Mouse (Mus musculus) MEL (cell line): ENCODE results near the gene Inhbe. TPM values are rescaled to one million over a fixed set of nuclear protein-coding genes. Genes with fewer than 3 reads are reported as not detected.

Source experiments
- DNase-seq: peaks from one replicate; pipeline ENCODE4 v3.0.0; 2011; ENCODE audit warnings: low read depth, low spot score
- H3K27ac ChIP-seq: 2 replicates; pipeline ENCODE4 v1.5.1; 2012; ENCODE audit warnings: low read depth, mild to moderate bottlenecking, control low read depth, low read length, moderate library complexity; ENCODE audit not compliant: control insufficient read depth
- H3K27me3 ChIP-seq, 2 experiments: fragments of 150-350 bp in 1 of 2; sonication (generic) in 1 of 2; 2 replicates each; pipeline ENCODE4 v1.6.1; 2012; ENCODE audit warnings: low read length in 2 of 2, mild to moderate bottlenecking in 2 of 2, improper control_type of control experiment in 1 of 2, moderate library complexity in 1 of 2; ENCODE audit not compliant: insufficient read depth in 2 of 2, control insufficient read depth in 1 of 2
- H3K36me3 ChIP-seq, 2 experiments: 2 replicates each; pipeline ENCODE4 v1.6.1; 2012 to 2014; ENCODE audit warnings: low read length in 2 of 2, improper control_type of control experiment in 1 of 2, inconsistent platforms in 1 of 2, mild to moderate bottlenecking in 1 of 2; ENCODE audit not compliant: insufficient read depth in 2 of 2, control insufficient read depth in 1 of 2
- H3K4me1 ChIP-seq, 2 experiments: fragments of 150-350 bp in 1 of 2; sonication (generic) in 1 of 2; 2 replicates each; pipeline ENCODE4 v1.6.1; 2012; ENCODE audit warnings: low read length in 2 of 2, improper control_type of control experiment in 1 of 2, mild to moderate bottlenecking in 1 of 2; ENCODE audit not compliant: insufficient read depth in 2 of 2, control insufficient read depth in 1 of 2
- H3K4me3 ChIP-seq, 2 experiments: fragments of 150-350 bp in 1 of 2; sonication (generic) in 1 of 2; 2 replicates each; pipeline ENCODE4 v1.5.1; 2012; ENCODE audit warnings: low read depth in 2 of 2, low read length in 2 of 2, mild to moderate bottlenecking in 2 of 2, moderate library complexity in 2 of 2, control low read depth in 1 of 2, improper control_type of control experiment in 1 of 2; ENCODE audit not compliant: control insufficient read depth in 1 of 2, insufficient read depth in 1 of 2
- H3K79me2 ChIP-seq: 2 replicates; pipeline ENCODE4 v1.6.1; 2012; ENCODE audit warnings: mild to moderate bottlenecking, low read length, moderate library complexity; ENCODE audit not compliant: control insufficient read depth, poor library complexity, insufficient read depth
- H3K9ac ChIP-seq: 2 replicates; pipeline ENCODE4 v1.6.1; 2012; ENCODE audit warnings: low read depth, mild to moderate bottlenecking, control low read depth, low read length, moderate library complexity; ENCODE audit not compliant: control insufficient read depth, poor library complexity, severe bottlenecking
- H3K9me3 ChIP-seq: fragments of 150-350 bp; sonication (generic); replicated peaks from 2 replicates; pipeline ENCODE4 v1.6.1; 2012; ENCODE audit warnings: mild to moderate bottlenecking, low read length, improper control_type of control experiment, moderate library complexity; ENCODE audit not compliant: insufficient read depth
- BHLHE40 ChIP-seq: IDR thresholded peaks from 2 replicates; pipeline ENCODE4 v1.6.1; 2012; ENCODE audit warnings: low read depth, mild to moderate bottlenecking, inconsistent platforms, low read length, improper control_type of control experiment, borderline replicate concordance
- CHD2 ChIP-seq: IDR thresholded peaks from 2 replicates; pipeline ENCODE4 v1.6.1; 2011; ENCODE audit warnings: low read length, improper control_type of control experiment
- ELF1 ChIP-seq: IDR thresholded peaks from 2 replicates; pipeline ENCODE4 v1.6.1; 2014; ENCODE audit warnings: low read depth, mild to moderate bottlenecking, inconsistent platforms, low read length, improper control_type of control experiment, moderate library complexity
- EP300 ChIP-seq, 2 experiments: IDR thresholded peaks; 2 replicates each; pipeline ENCODE4 v1.6.1; 2011; ENCODE audit warnings: improper control_type of control experiment in 2 of 2, low read length in 2 of 2, low read depth in 1 of 2, mild to moderate bottlenecking in 1 of 2
- GATA1 ChIP-seq: IDR thresholded peaks from 2 replicates; pipeline ENCODE4 v1.6.1; 2011; ENCODE audit warnings: low read depth, low read length, improper control_type of control experiment
- HCFC1 ChIP-seq: IDR thresholded peaks from 2 replicates; pipeline ENCODE4 v1.6.1; 2012; ENCODE audit warnings: low read depth, mild to moderate bottlenecking, inconsistent platforms, low read length, improper control_type of control experiment, moderate library complexity
- JUND ChIP-seq: IDR thresholded peaks from 2 replicates; pipeline ENCODE4 v1.6.1; 2011; ENCODE audit warnings: low read depth, mild to moderate bottlenecking, improper control_type of control experiment, low read length
- KAT2A ChIP-seq: conservative IDR thresholded peaks from 2 replicates; pipeline ENCODE4 v1.6.1; 2012; ENCODE audit warnings: low read depth, low read length, improper control_type of control experiment, inconsistent platforms
- MAFK ChIP-seq: IDR thresholded peaks from 2 replicates; pipeline ENCODE4 v1.6.1; 2011; ENCODE audit warnings: low read depth, mild to moderate bottlenecking, low read length, improper control_type of control experiment, borderline replicate concordance
- MEF2A ChIP-seq: IDR thresholded peaks from 2 replicates; pipeline ENCODE4 v1.6.1; 2014; ENCODE audit warnings: low read depth, mild to moderate bottlenecking, inconsistent platforms, low read length, improper control_type of control experiment; ENCODE audit not compliant: poor library complexity, insufficient replicate concordance, severe bottlenecking; ENCODE audit errors: extremely low read depth
- MYC ChIP-seq: IDR thresholded peaks from 2 replicates; pipeline ENCODE4 v1.6.1; 2011; ENCODE audit warnings: low read depth, mild to moderate bottlenecking, low read length, improper control_type of control experiment, moderate library complexity
- POLR2A ChIP-seq, 2 experiments: IDR thresholded peaks; 2 replicates each; pipeline ENCODE4 v1.6.1; 2011 to 2012; ENCODE audit warnings: low read length in 2 of 2, mild to moderate bottlenecking in 2 of 2, control low read depth in 1 of 2, improper control_type of control experiment in 1 of 2, low read depth in 1 of 2, moderate library complexity in 1 of 2; ENCODE audit not compliant: control insufficient read depth in 1 of 2, insufficient read depth in 1 of 2, poor library complexity in 1 of 2
- POLR2AphosphoS2 ChIP-seq: IDR thresholded peaks from 2 replicates; pipeline ENCODE4 v1.6.1; 2011; ENCODE audit warnings: low read length, improper control_type of control experiment
- POLR2AphosphoS5 ChIP-seq: IDR thresholded peaks from 2 replicates; pipeline ENCODE4 v1.6.1; 2012; ENCODE audit warnings: low read depth, borderline replicate concordance, mild to moderate bottlenecking, inconsistent platforms, low read length, moderate library complexity, mixed read lengths
- RAD21 ChIP-seq: IDR thresholded peaks from 2 replicates; pipeline ENCODE4 v1.6.1; 2011; ENCODE audit warnings: mild to moderate bottlenecking, low read depth, low read length, improper control_type of control experiment
- TBP ChIP-seq: IDR thresholded peaks from 2 replicates; pipeline ENCODE4 v1.8.0; 2011; ENCODE audit warnings: low read depth, low read length, improper control_type of control experiment
- ZC3H11A ChIP-seq: IDR thresholded peaks from 2 replicates; pipeline ENCODE4 v1.6.1; 2012; ENCODE audit warnings: low read depth, mild to moderate bottlenecking, inconsistent platforms, low read length, improper control_type of control experiment
- polyA plus RNA-seq, 2 experiments: library from polyadenylated mRNA; stranded (reverse) in 1 of 2; unstranded in 1 of 2; fragments of >175 nt in 1 of 2; fragments of >200 nt in 1 of 2; gene quantifications; 2 replicates each; pipeline versions ENCODE4 v1.2.1 to v1.2.4; 2012; ENCODE audit warnings: low replicate concordance in 2 of 2, low read depth in 1 of 2; ENCODE audit not compliant: insufficient read length in 2 of 2, insufficient read depth in 1 of 2, missing spikeins in 1 of 2
- total RNA-seq: library from RNA; depleted of rRNA; stranded (reverse); fragments of 300-350 nt; gene quantifications from 2 replicates; pipeline ENCODE4 v1.2.3, GENCODE M21; 2012

The Inhbe gene
- total and polyA plus RNA-seq, 3 experiments = 0.03 TPM; not detected in 2

DNA sequence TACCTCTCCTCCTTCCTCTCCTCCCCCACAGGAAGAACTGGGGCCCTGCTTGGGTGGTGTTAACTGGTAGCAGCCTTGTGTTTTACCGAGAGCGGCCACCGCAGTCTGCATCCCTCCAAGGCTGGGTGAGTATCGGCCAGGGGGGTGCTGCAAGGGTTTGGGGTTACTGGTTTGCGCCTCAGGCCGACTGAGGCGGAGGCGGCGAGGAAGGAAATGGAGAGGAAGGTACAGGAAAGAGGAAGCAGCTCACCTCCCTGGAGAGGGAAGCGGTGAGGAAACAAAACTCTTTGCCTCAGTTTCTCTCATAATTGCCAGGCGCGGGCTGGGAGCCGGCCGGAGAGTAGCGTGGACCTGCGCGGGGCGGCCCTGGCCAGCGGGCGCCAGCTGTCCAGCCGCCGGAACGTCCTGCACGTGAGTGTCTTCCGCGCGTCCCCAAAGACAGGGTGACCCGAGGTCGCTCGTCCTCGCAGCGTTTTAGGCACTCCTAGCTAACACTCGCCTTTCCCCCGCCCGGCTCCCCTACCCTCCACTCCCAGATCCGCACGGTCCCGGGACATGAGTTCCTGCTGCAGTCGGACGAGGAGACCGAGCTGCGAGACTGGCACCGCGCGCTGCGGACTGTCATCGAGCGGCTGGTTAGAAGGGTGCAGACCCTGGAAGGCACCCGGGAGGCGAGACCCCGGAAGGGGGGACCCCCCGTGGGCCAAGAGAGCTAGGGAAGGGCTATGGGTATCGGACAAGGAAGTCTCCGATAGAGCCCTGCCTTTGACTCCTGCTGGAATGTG is 28.0 kb downstream of the Inhbe start:
- Histone ChIP-seq H3K36me3 (peaks cover 0 to 8% of the 10 kb centered on the region in 2 experiments; a peak in 2 of 4 replicates), H3K4me3 (no peak overlapping the region), H3K79me2 (peaks cover 2% of the 10 kb centered on the region; the same call in 1 of the 2 replicates)
- TF ChIP-seq TBP = no peak
- no peak for TF ChIP-seq BHLHE40
- TF ChIP-seq MAFK = no peak
- TF ChIP-seq POLR2AphosphoS2 = no peak
- TF ChIP-seq CHD2 = no peak
- no peak for TF ChIP-seq GATA1
- TF ChIP-seq POLR2AphosphoS5 = no peak
- no peak for TF ChIP-seq POLR2A (IDR thresholded peaks at IDR 0.05; ENCODE audit: control insufficient read depth in 1 of 2, insufficient read depth in 1 of 2, low read depth in 1 of 2, low read length in 2 of 2, poor library complexity in 1 of 2)
- TF ChIP-seq RAD21 = no peak
- TF ChIP-seq, all 39 proteins: peak for 0
- Histone ChIP-seq H3K27ac (no peak overlapping the region), H3K27me3 (no peaks in the 10 kb centered on the region), H3K9ac (no peak overlapping the region), H3K9me3 (no peaks in the 10 kb centered on the region), H3K4me1 (peaks cover 8 to 15% of the 10 kb centered on the region in 2 experiments)
- DNase-seq = no peak

DNA sequence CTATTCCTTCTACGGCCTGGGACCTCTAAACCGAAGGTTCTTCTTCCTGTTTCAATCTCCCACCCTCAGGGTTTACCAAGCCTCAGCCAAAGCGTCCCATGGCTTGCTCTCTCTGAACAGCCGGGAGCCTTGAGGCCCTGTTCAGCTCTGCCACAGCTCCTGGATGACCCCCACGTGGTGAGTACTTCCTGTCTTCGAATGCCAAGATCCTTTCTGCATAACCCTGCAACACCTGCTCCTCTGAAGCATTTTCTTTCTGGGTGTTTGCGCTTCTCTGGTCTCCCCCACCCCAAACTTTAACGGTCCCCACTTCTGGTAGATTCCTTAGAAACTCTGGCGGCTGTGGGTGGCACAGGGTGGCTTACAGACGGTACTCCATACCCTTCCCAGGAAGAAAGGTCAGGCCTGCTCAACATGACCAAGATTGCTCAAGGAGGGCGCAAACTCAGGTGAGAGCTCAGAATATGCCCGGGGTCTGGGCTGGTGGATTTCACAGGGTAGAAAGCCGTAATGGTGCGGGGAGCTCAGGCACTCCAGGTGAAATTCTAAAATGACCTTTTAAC is 28.7 kb downstream of the Inhbe start:
- peaks cover 8 to 15% of the 10 kb centered on the region in 2 experiments for H3K4me1 ChIP-seq
- H3K79me2 ChIP-seq = peaks cover 2% of the 10 kb centered on the region; the same call in 1 of the 2 replicates
- H3K27me3 ChIP-seq = no peaks in the 10 kb centered on the region
- H3K27ac ChIP-seq = no peak overlapping the region
- H3K9me3 ChIP-seq = no peaks in the 10 kb centered on the region
- no peak for DNase-seq
- H3K36me3 ChIP-seq = peaks cover 0 to 8% of the 10 kb centered on the region in 2 experiments; a peak in 2 of 4 replicates
- no peak overlapping the region for H3K9ac ChIP-seq
- TF ChIP-seq ZC3H11A (no peak), MYC (no peak), HCFC1 (no peak), MEF2A (no peak), KAT2A (no peak), MAFK (no peak), EP300 (IDR thresholded peaks at IDR 0.05; ENCODE audit: low read depth in 1 of 2, low read length in 2 of 2) (no peak), POLR2AphosphoS5 (no peak), JUND (no peak), ELF1 (no peak)
- TF ChIP-seq, all 39 proteins: peak for 0
- no peak overlapping the region for H3K4me3 ChIP-seq
